Mouse (Mus musculus) MEL (cell line): ENCODE results near the gene Gm20388.
A peak's percentile ranks its signal among the peaks of the same experiment; 100 is the strongest.

ENCODE experiments used
- BHLHE40 ChIP-seq: IDR thresholded peaks from 2 replicates; pipeline ENCODE4 v1.6.1; 2012; ENCODE audit warnings: low read depth, mild to moderate bottlenecking, inconsistent platforms, low read length, improper control_type of control experiment, borderline replicate concordance
- CHD1 ChIP-seq: IDR thresholded peaks from 2 replicates; pipeline ENCODE4 v1.6.1; 2012; ENCODE audit warnings: low read depth, mild to moderate bottlenecking, inconsistent platforms, low read length, improper control_type of control experiment
- CTCF ChIP-seq, 3 experiments: IDR thresholded peaks in 2 of 3; conservative IDR thresholded peaks in 1 of 3; 2 replicates each; pipeline ENCODE4 v1.5.1; 2011 to 2012; ENCODE audit warnings: low read length in 3 of 3, low read depth in 2 of 3, mild to moderate bottlenecking in 2 of 3, improper control_type of control experiment in 1 of 3, inconsistent platforms in 1 of 3, mixed read lengths in 1 of 3, moderate library complexity in 1 of 3; ENCODE audit not compliant: control insufficient read depth in 1 of 3, insufficient read depth in 1 of 3, poor library complexity in 1 of 3, severe bottlenecking in 1 of 3
- E2F4 ChIP-seq: IDR thresholded peaks from 2 replicates; pipeline ENCODE4 v1.6.1; 2011; ENCODE audit warnings: low read depth, low read length, improper control_type of control experiment, borderline replicate concordance
- GATA1 ChIP-seq: IDR thresholded peaks from 2 replicates; pipeline ENCODE4 v1.6.1; 2011; ENCODE audit warnings: low read depth, low read length, improper control_type of control experiment
- HCFC1 ChIP-seq: IDR thresholded peaks from 2 replicates; pipeline ENCODE4 v1.6.1; 2012; ENCODE audit warnings: low read depth, mild to moderate bottlenecking, inconsistent platforms, low read length, improper control_type of control experiment, moderate library complexity
- MXI1 ChIP-seq: IDR thresholded peaks from 2 replicates; pipeline ENCODE4 v1.6.1; 2011; ENCODE audit warnings: mild to moderate bottlenecking, low read depth, low read length, improper control_type of control experiment
- POLR2A ChIP-seq, 2 experiments: IDR thresholded peaks; 2 replicates each; pipeline ENCODE4 v1.6.1; 2011 to 2012; ENCODE audit warnings: low read length in 2 of 2, mild to moderate bottlenecking in 2 of 2, control low read depth in 1 of 2, improper control_type of control experiment in 1 of 2, low read depth in 1 of 2, moderate library complexity in 1 of 2; ENCODE audit not compliant: control insufficient read depth in 1 of 2, insufficient read depth in 1 of 2, poor library complexity in 1 of 2
- POLR2AphosphoS5 ChIP-seq: IDR thresholded peaks from 2 replicates; pipeline ENCODE4 v1.6.1; 2012; ENCODE audit warnings: low read depth, borderline replicate concordance, mild to moderate bottlenecking, inconsistent platforms, low read length, moderate library complexity, mixed read lengths
- TAL1 ChIP-seq: IDR thresholded peaks from 2 replicates; pipeline ENCODE4 v1.6.1; 2012; ENCODE audit warnings: mild to moderate bottlenecking, inconsistent platforms, low read length, moderate library complexity, mixed read lengths
- ZNF384 ChIP-seq: IDR thresholded peaks from 2 replicates; pipeline ENCODE4 v1.6.1; 2012; ENCODE audit warnings: low read depth, mild to moderate bottlenecking, inconsistent platforms, low read length, improper control_type of control experiment

DNA sequence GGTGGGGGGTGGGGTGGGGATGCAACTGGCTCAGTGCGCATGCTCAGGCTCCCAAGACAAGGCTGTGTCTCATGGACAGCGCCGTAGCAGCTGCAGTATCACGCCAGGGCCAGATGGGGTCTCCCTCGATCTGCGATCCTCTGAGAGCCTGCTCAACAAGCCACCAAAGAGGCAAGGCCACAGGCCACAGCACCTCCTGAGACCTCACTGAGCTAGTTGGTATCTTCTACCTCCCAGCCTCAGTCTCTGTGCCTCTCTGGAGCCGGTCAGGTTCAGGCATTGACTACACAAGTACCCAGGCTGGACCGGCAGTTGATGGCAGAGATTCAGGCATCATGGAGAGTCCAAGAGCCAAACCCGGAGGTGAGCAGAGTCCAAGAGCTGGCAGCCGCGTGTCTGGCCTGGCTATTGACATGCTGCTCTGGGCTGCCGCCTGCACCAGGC lies 1807.4 kb downstream of the Gm20388 start:
- no peak for TF ChIP-seq POLR2A (IDR thresholded peaks at IDR 0.05; ENCODE audit: control insufficient read depth in 1 of 2, insufficient read depth in 1 of 2, low read depth in 1 of 2, low read length in 2 of 2, poor library complexity in 1 of 2)
- no peak for TF ChIP-seq MXI1
- TF ChIP-seq CTCF (IDR thresholded peaks at IDR 0.05 in 2 of 3, conservative IDR thresholded peaks at IDR 0.05 in 1 of 3; ENCODE audit: control insufficient read depth in 1 of 3, insufficient read depth in 1 of 3, low read depth in 2 of 3, low read length in 3 of 3, poor library complexity in 1 of 3, severe bottlenecking in 1 of 3) = peak in 1 of 3 experiments; percentile 27; a peak in 1 of 6 replicates
- TF ChIP-seq TAL1 = no peak
- TF ChIP-seq BHLHE40 = no peak
- TF ChIP-seq HCFC1 = no peak
- TF ChIP-seq ZNF384 = no peak
- TF ChIP-seq POLR2AphosphoS5 = no peak
- no peak for TF ChIP-seq CHD1
- no peak for TF ChIP-seq GATA1
- TF ChIP-seq E2F4 = no peak
